ENCODE assay signal across 8 mouse cellular contexts in the genomic region with DNA sequence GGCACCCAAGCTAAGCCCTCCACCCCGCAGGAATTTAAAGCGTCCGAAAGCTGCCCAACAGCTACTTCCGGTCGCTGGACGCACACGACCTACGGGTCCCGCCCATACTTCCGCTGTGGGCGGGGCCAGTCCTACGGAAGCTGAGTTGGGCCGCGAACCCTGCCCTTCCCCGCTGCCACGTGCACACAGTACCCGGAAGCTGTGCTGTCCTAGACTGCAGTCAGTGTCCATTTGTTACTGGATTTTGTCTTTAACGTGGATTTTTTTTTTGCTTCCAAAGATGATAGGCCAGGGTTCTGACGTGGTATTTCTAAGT. TPM values are rescaled to one million over a fixed set of nuclear protein-coding genes. Genes with fewer than 3 reads are reported as not detected.
DNase-seq lines count a peak whose midpoint lies in the region; ATAC-seq and TF ChIP-seq lines count a peak whose summit lies in the region.

TSS of gene Cdk7 (minus strand) at position 79 of the 316 bp plus-strand sequence.

- peaks cover 10% of the 10 kb centered on the region for H3K4me1 ChIP-seq in bone marrow macrophage, adult 2 months (ENCODE audit: control insufficient read depth, insufficient read depth, low read length)
- H3K4me1 ChIP-seq in embryonic fibroblast, embryonic 13.5 days (ENCODE audit: control insufficient read depth, insufficient read depth, low read length) = peaks cover 9% of the 10 kb centered on the region
- peaks cover 22% of the 10 kb centered on the region for H3K4me1 ChIP-seq in heart, embryonic 10.5 days
- H3K4me1 ChIP-seq in kidney, embryonic 15.5 days = peaks cover 14% of the 10 kb centered on the region

- TF ChIP-seq POLR2A in bone marrow macrophage, adult 2 months (IDR thresholded peaks at IDR 0.05; ENCODE audit: borderline replicate concordance, low read depth, low read length) = no peak
- peak; percentile 6; the same call in 1 of the 2 replicates for TF ChIP-seq POLR2A in embryonic fibroblast, embryonic 13.5 days (IDR thresholded peaks at IDR 0.05; ENCODE audit: low read depth, low read length)

- DNase-seq in A20 (ENCODE audit: low read depth, low spot score) = peak; percentile 97
- peak; percentile 98 for DNase-seq in heart, embryonic 10.5 days (ENCODE audit: low spot score)
- peak; percentile 93 for DNase-seq in liver
- DNase-seq in spleen, postnatal 4 days (ENCODE audit: low spot score in 2 of 2) = peak; percentile 90 to 95

- peak within 1 kb of the TSS; percentile 78 for H3K9ac ChIP-seq in kidney, embryonic 15.5 days

- no peak for TF ChIP-seq CTCF in bone marrow macrophage, adult 2 months (IDR thresholded peaks at IDR 0.05; ENCODE audit: low read depth, low read length)
- no peak for TF ChIP-seq CTCF in embryonic fibroblast, embryonic 13.5 days (IDR thresholded peaks at IDR 0.05; ENCODE audit: borderline replicate concordance, insufficient read depth, low read length)

- peaks cover 28% of the 10 kb centered on the region for H3K36me3 ChIP-seq in heart, embryonic 10.5 days
- H3K36me3 ChIP-seq in kidney, embryonic 15.5 days = peaks cover 42% of the 10 kb centered on the region

- ATAC-seq in kidney, embryonic 15.5 days (replicated peaks; ENCODE audit: low FRiP score) = peak; percentile 99
- ATAC-seq in monocyte, adult 5-6 weeks (replicated peaks; ENCODE audit: insufficient number of reproducible peaks, low FRiP score, low TSS enrichment, poor library complexity, severe bottlenecking) = peak; percentile 100

- H3K4me3 ChIP-seq in bone marrow macrophage, adult 2 months (ENCODE audit: insufficient read depth, low read length) = peak within 1 kb of the TSS; percentile 86
- H3K4me3 ChIP-seq in embryonic fibroblast, embryonic 13.5 days (ENCODE audit: insufficient read depth, low read length) = peak within 1 kb of the TSS; percentile 93
- H3K4me3 ChIP-seq in heart, embryonic 10.5 days = peak within 1 kb of the TSS; percentile 82
- peak within 1 kb of the TSS; percentile 73 for H3K4me3 ChIP-seq in kidney, embryonic 15.5 days (replicated peaks)

- no peaks in the 10 kb centered on the region for H3K9me3 ChIP-seq in heart, embryonic 10.5 days
- no peaks in the 10 kb centered on the region for H3K9me3 ChIP-seq in kidney, embryonic 15.5 days (replicated peaks)

- WGBS in heart, embryonic 10.5 days = under 1% methylated on average over 19 of the region's 19 CpGs
- 0% methylated on average over 19 of the region's 19 CpGs for WGBS in kidney, embryonic 15.5 days

- H3K27me3 ChIP-seq in heart, embryonic 10.5 days (ENCODE audit: insufficient read depth, poor library complexity, severe bottlenecking) = no peaks in the 10 kb centered on the region
- H3K27me3 ChIP-seq in kidney, embryonic 15.5 days = no peaks in the 10 kb centered on the region

- peak within 1 kb of the TSS; percentile 59 for H3K4me2 ChIP-seq in kidney, embryonic 15.5 days

- H3K27ac ChIP-seq in bone marrow macrophage, adult 2 months (ENCODE audit: insufficient read depth, low read depth, low read length) = peak within 1 kb of the TSS; percentile 69
- peak within 1 kb of the TSS; percentile 95 for H3K27ac ChIP-seq in embryonic fibroblast, embryonic 13.5 days (ENCODE audit: insufficient read depth, low read length)
- H3K27ac ChIP-seq in heart, embryonic 10.5 days = peak within 1 kb of the TSS; percentile 97
- H3K27ac ChIP-seq in kidney, embryonic 15.5 days = peak within 1 kb of the TSS; percentile 96

RNA-seq across cellular contexts. Expression of gene Cdk7, which starts in this region (rescaled TPM):
- polyA plus RNA-seq in bone marrow macrophage, adult 2 months (2012; ENCODE audit: insufficient read depth, insufficient read length, missing spikeins) = 27.1 and 29.5 TPM in 2 replicates
- polyA plus RNA-seq in embryonic fibroblast, embryonic 13.5 days (2011; ENCODE audit: insufficient read length, low read depth, missing spikeins) = 81.4 and 82.4 TPM in 2 replicates
- 86.2 and 106 TPM in 2 replicates for polyA plus RNA-seq in heart, embryonic 10.5 days (2016; fragmentation: Nextera tagmentation; extraction: Ambion mirVana)
- polyA plus RNA-seq in kidney, embryonic 15.5 days (2015; fragmentation: Nextera tagmentation; extraction: Ambion mirVana) = 106 and 107 TPM in 2 replicates
- 21.2 to 49.2 TPM (median 26.1 TPM) in 3 replicates for total RNA-seq in monocyte, adult 5-6 weeks (2017)

Comparison
In these comparisons a context has a peak if more than half of its experiments do, and no peak if none do; other contexts are left out.
1. Peak in every context shown above with its lines: DNase-seq, ATAC-seq, H3K4me3 ChIP-seq and H3K27ac ChIP-seq.